Mouse (Mus musculus) heart, postnatal 10 days (tissue): ENCODE results near the gene Ubtd2. TPM values are rescaled to one million over a fixed set of nuclear protein-coding genes. Genes with fewer than 3 reads are reported as not detected.
A peak's percentile ranks its signal among the peaks of the same experiment; 100 is the strongest.

Experiments
- DNase-seq, 2 experiments: peaks; one replicate each; pipeline ENCODE4 v3.0.0; 2021
- intact Hi-C: fragments of 180-260 bp; cut with DNase I; formaldehyde crosslinking; loops from one replicate; pipeline ENCODE4 v1.15.1; 2025
- total RNA-seq, 2 experiments: library from RNA; stranded (reverse); gene quantifications; 2 replicates each; pipeline ENCODE4 v1.2.3; 2021

Gene Ubtd2
- total RNA-seq, 2 experiments from 2014 or later = 18.1 to 19.8 TPM

DNA sequence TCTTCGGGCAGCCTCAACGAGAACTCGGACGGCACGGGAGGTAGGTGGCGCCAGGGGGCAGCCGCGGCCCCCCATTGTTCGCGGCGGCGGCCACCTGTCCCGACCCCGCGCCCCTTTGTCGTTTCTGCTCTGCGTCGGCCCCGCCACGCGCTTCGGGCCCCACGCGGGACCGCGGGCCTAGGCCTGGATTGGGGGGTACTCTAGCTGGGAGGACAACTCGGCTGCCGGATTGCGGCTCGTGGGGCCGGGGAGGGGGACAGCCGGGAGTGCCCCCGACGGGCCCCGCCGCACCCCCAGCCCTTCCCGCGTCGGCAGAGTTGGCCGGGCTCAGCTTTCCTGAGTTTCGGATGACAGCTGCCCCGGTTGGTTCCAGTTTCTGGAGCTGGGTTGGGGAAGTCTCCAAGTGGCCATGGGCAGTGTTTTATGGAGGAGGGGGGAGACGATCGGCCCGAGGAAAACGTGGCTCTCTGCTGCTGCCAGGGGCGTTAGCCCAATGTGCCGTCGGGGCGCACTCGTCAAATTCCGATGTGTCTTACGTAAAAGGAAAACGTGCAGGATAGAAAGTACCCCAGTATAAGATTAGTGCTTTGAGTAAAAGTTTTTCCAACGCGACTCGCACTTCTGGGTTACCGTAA lies 454 bp downstream of the Ubtd2 start:
- DNase-seq = peak; percentile 64 to 69
- intact Hi-C loops = loop anchor here (5.0 kb wide), 1 partner anchor 37 kb away; no protein-coding TSS in a partner anchor

- DNase-seq = peak in 1 of 2 experiments; percentile 12
- intact Hi-C loops = loop anchor here (5.0 kb wide), 1 partner anchor 36 kb away; no protein-coding TSS in a partner anchor
These were observed 1.2 kb downstream of the Ubtd2 start for GRCm38 (mm10) chr11:32456356-32456755.

- intact Hi-C loops = no loop called here
These were observed 9.1 kb downstream of the Ubtd2 start for GRCm38 (mm10) chr11:32464282-32464681.

DNA sequence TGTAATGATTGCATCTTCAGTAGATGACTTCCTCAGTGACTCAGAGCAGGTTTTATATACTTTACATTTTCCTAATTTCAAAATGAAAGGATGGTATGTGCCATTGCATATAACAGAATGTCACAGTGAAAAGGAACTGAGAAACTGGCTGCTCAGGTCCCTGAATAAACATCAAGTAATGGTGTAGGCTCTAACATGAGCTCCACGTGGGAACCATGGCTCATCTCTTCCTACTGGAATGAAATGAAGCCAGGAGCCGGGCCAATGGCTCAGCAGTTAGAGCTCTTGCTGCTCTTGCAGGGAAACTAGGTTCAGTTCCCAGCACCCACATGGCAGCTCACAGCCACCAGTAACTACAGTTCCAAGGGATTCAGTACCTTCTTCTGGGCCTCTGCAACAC lies 16.8 kb downstream of the Ubtd2 start:
- intact Hi-C loops = no loop called here

More at GRCm38 (mm10) chr11:32464282-32464681, 9.1 kb downstream of the Ubtd2 start:
- no peak for DNase-seq

DNA sequence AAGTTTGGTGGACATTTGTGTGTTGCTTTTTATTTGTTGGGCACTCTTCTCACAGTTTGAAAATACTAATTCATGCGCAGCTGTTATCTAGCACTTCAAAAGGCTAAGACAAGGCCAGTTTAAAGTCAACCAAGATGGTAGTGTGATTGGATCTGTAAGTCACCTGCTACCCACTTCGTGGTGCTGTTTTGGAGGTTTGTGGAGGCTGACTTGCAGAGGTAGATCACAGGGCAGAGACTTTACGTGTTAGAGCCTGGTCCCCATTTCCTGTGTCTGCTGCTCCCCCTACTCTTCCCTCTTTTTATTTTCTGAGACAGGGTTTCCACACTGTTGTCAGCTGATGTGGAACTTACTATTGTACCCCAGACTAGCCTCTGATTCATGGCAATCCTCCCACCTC lies 19.6 kb downstream of the Ubtd2 start:
- no peak for DNase-seq
- intact Hi-C loops = no loop called here

More for the DNA sequence above, 16.8 kb downstream of the Ubtd2 start:
- no peak for DNase-seq

- intact Hi-C loops = no loop called here
- DNase-seq = no peak
These were observed 20.5 kb downstream of the Ubtd2 start for GRCm38 (mm10) chr11:32475487-32476236.

GRCm38 (mm10) chr11:32481525-32481924 lies 26.4 kb downstream of the Ubtd2 start:
- intact Hi-C loops = no loop called here

DNA sequence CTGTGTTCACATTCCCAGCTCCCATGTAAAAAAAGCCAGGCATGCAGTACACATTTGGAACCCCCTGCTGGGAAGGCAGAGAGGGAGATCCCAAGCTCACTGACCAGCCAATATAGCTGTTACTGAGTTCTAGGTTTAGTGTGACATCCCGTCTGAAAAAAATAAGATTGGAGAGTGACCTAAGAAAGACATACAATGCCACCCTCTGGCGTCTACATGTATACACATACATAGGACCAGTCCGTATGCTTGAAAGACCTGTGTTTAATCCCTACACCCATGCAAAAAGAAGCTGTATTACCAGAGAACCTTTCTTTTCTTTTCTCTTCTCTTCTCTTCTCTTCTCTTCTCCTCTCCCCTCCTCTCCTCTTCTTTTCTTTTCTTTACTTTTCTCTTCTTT lies 30.1 kb downstream of the Ubtd2 start:
- intact Hi-C loops = loop anchor here (1.0 kb wide), 1 partner anchor 18 kb away; no protein-coding TSS in a partner anchor

More at GRCm38 (mm10) chr11:32481525-32481924, 26.4 kb downstream of the Ubtd2 start:
- DNase-seq = no peak

DNA sequence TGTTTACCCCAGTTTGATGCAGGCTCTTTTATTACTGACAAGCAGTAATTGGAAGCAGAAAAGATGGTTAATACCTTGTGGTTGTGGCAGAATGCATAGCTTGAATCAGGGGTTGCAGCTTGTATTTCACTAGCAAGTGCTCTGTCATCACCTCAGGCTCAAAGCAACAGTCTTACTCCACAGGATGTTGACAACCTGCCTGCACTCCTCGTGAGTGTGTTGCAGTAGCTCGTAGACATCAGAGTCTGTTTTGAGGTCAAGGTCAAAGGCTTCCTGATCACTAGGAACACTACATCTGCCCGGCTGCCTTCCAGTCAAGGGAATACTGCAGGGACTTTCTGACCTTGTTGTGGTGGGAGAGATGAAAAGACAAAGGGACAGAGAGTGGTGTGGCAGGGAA lies 31.5 kb downstream of the Ubtd2 start:
- intact Hi-C loops = no loop called here

More for the DNA sequence above, 30.1 kb downstream of the Ubtd2 start:
- no peak for DNase-seq

DNA sequence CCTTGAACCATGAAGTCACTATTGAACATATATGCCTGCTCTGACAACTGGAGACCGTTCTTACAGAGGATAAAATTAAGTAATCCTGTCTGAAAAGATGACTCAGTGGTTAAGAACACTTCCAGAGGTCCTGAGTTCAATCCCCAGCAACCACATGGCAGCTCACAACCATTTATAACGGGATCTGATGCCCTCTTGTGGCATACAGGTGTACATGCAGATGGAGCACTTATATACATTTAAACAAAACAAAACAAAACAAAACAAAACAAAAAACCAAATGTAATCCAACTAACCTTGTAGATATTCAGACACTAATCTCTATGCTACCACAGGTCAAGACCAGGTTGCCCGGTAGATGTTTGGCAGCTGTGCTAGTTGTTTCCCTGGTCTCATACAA lies 32.3 kb downstream of the Ubtd2 start:
- intact Hi-C loops = no loop called here
- no peak for DNase-seq

More for the DNA sequence above, 31.5 kb downstream of the Ubtd2 start:
- no peak for DNase-seq

- no peak for DNase-seq
- intact Hi-C loops = no loop called here
These were observed 33.2 kb downstream of the Ubtd2 start for GRCm38 (mm10) chr11:32488344-32488743.

GRCm38 (mm10) chr11:32488808-32489670 lies 33.9 kb downstream of the Ubtd2 start:
- intact Hi-C loops = no loop called here
- DNase-seq = no peak

- no peak for DNase-seq
- intact Hi-C loops = loop anchor here (5.0 kb wide), 1 partner anchor 34 kb away; the partner anchor contains the start of gene Ubtd2
These were observed 35.9 kb downstream of the Ubtd2 start for GRCm38 (mm10) chr11:32491079-32491478.

GRCm38 (mm10) chr11:32493312-32493711 lies 38.1 kb downstream of the Ubtd2 start:
- intact Hi-C loops = loop anchor here (5.0 kb wide), 1 partner anchor 36 kb away; the partner anchor contains the start of gene Ubtd2
- peak in 1 of 2 experiments; percentile 38 for DNase-seq

GRCm38 (mm10) chr11:32495283-32495682 lies 40.1 kb downstream of the Ubtd2 start:
- intact Hi-C loops = no loop called here
- DNase-seq = no peak

DNA sequence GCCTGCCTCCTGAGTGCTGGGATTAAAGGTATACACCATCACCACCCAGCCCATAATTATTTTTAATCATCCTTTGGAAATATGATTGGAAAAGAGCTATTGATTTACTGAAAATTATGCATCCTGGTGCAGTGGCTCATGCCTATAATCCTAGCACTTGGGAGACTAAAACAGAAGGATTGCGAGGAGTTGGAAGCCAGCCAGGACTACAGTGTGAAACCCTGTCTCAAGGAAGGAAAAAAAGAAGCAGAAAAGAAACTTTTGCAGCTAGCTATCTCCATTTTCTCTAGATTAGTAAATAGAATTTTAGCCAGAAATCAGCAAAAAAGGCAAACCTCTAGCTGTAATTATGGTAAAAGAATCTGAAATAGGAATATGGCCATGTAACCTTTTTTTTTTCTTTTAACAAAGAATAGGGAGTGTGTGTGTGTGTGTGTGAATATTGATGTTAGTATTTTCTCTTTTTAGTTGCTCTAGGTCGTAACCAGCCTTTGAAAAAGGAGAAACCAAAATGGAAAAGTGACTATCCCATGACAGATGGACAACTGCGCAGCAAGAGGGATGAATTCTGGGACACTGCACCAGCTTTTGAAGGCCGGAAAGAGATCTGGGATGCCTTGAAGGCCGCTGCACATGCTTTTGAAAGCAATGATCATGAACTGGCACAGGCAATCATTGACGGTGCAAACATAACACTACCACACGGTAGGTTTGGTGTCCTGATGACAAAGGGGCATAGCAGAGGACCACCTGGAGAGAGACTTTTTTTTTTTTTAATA lies 43.8 kb downstream of the Ubtd2 start:
- intact Hi-C loops = no loop called here
- peak; percentile 38 to 49 for DNase-seq

GRCm38 (mm10) chr11:32499931-32500330 lies 44.8 kb downstream of the Ubtd2 start:
- no peak for DNase-seq
- intact Hi-C loops = no loop called here

- DNase-seq = no peak
- intact Hi-C loops = no loop called here
These were observed 48.5 kb downstream of the Ubtd2 start for GRCm38 (mm10) chr11:32503711-32504110.

DNA sequence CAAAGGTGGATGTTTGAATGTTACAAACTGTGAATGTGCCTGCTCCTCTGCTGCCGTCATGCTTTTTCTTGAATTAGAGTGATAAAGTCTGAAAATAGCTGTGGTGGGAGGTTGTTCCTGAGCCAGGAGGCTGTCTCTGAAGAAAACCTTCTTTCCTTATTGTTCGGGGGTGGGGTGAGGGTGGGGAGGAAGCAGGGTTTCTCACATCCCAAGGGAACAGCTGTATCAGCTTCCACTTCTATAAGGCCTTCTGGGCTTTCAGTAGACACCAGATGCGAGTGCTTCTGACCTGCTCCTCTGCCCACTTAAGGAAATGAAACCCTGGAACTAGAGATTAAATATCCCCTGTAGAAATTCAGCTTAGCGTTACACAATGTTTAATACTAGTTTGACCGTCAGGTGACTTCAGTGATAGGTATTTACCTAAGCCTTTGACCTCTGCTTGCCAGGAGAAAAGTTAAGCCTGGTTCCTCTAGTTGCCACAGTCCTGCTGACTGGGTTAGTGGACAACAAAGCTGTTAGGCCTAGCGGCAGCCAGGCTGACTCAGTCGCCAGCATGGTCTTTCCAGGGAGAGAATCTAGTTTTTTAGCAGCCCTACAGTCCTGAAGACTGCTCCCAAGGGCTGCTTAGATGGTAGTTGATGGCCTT lies 50.0 kb downstream of the Ubtd2 start:
- intact Hi-C loops = no loop called here
- DNase-seq = no peak
